Mouse (Mus musculus): ENCODE results near the gene Kdm5b. TPM values are rescaled to one million over a fixed set of nuclear protein-coding genes. Genes with fewer than 3 reads are reported as not detected.

Kdm5b gene
- polyA plus RNA-seq, 2 experiments = 38.1 to 83.5 TPM

GRCm38 (mm10) chr1:134614988-134615387, 55.0 kb downstream of the Kdm5b start:
- H3K9ac ChIP-seq (ENCODE audit: low read depth, low read length, severe bottlenecking) = no peak overlapping the region
- 93% methylated on average over 2 of the region's 2 CpGs for WGBS
- TF ChIP-seq POLR2A (IDR thresholded peaks at IDR 0.05; ENCODE audit: borderline replicate concordance, extremely low read depth, insufficient read depth, insufficient read length) = no peak

GRCm38 (mm10) chr1:134617656-134618055, 57.7 kb downstream of the Kdm5b start:
- H3K4me2 ChIP-seq (replicated peaks; ENCODE audit: low read depth, low read length, severe bottlenecking) = no peak overlapping the region
- no peak overlapping the region for H3K27ac ChIP-seq (replicated peaks; ENCODE audit: low read depth, low read length)
- no peaks in the 10 kb centered on the region for H3K9me3 ChIP-seq (ENCODE audit: control insufficient read depth, low read length)
- DNase-seq (ENCODE audit: low spot score) (no peak), ATAC-seq (ENCODE audit: low FRiP score, low read depth) (no peak)
- peaks cover 88% of the 10 kb centered on the region for H3K36me3 ChIP-seq (ENCODE audit: control insufficient read depth, insufficient read depth, low read length)
- no peaks in the 10 kb centered on the region for H3K27me3 ChIP-seq (ENCODE audit: control insufficient read depth, insufficient read depth, low read length)
- H3K9ac ChIP-seq (ENCODE audit: low read depth, low read length, severe bottlenecking) = no peak overlapping the region
- no peak for TF ChIP-seq POLR2A (IDR thresholded peaks at IDR 0.05; ENCODE audit: borderline replicate concordance, extremely low read depth, insufficient read depth, insufficient read length)
- H3K4me3 ChIP-seq (replicated peaks; ENCODE audit: low read length) = no peak overlapping the region
- H3K4me1 ChIP-seq (ENCODE audit: control insufficient read depth, insufficient read depth, low read length) = no peaks in the 10 kb centered on the region
- whole genome bisulfite sequencing = 87% methylated on average over 9 of the region's 9 CpGs

More at GRCm38 (mm10) chr1:134614988-134615387, 55.0 kb downstream of the Kdm5b start:
- DNase-seq (ENCODE audit: low spot score) (no peak), ATAC-seq (ENCODE audit: low FRiP score, low read depth) (no peak)
- Histone ChIP-seq H3K4me3 (replicated peaks; ENCODE audit: low read length) (no peak overlapping the region), H3K27ac (replicated peaks; ENCODE audit: low read depth, low read length) (no peak overlapping the region), H3K36me3 (ENCODE audit: control insufficient read depth, insufficient read depth, low read length) (peaks cover 84% of the 10 kb centered on the region), H3K4me2 (replicated peaks; ENCODE audit: low read depth, low read length, severe bottlenecking) (no peak overlapping the region), H3K27me3 (ENCODE audit: control insufficient read depth, insufficient read depth, low read length) (no peaks in the 10 kb centered on the region), H3K4me1 (ENCODE audit: control insufficient read depth, insufficient read depth, low read length) (no peaks in the 10 kb centered on the region), H3K9me3 (ENCODE audit: control insufficient read depth, low read length) (no peaks in the 10 kb centered on the region)

GRCm38 (mm10) chr1:134625325-134625724, 65.4 kb downstream of the Kdm5b start:
- TF ChIP-seq POLR2A (IDR thresholded peaks at IDR 0.05; ENCODE audit: borderline replicate concordance, extremely low read depth, insufficient read depth, insufficient read length) = no peak
- DNase-seq (ENCODE audit: low spot score) (no peak), ATAC-seq (ENCODE audit: low FRiP score, low read depth) (no peak)
- WGBS = 98% methylated on average over 4 of the region's 4 CpGs
- H3K36me3 ChIP-seq (ENCODE audit: control insufficient read depth, insufficient read depth, low read length) = peaks cover 96% of the 10 kb centered on the region
- no peak overlapping the region for H3K9ac ChIP-seq (ENCODE audit: low read depth, low read length, severe bottlenecking)
- no peak overlapping the region for H3K4me3 ChIP-seq (replicated peaks; ENCODE audit: low read length)
- no peaks in the 10 kb centered on the region for H3K4me1 ChIP-seq (ENCODE audit: control insufficient read depth, insufficient read depth, low read length)
- no peaks in the 10 kb centered on the region for H3K27me3 ChIP-seq (ENCODE audit: control insufficient read depth, insufficient read depth, low read length)
- H3K4me2 ChIP-seq (replicated peaks; ENCODE audit: low read depth, low read length, severe bottlenecking) = no peak overlapping the region
- no peak overlapping the region for H3K27ac ChIP-seq (replicated peaks; ENCODE audit: low read depth, low read length)
- no peaks in the 10 kb centered on the region for H3K9me3 ChIP-seq (ENCODE audit: control insufficient read depth, low read length)

- WGBS = 96% methylated on average over 10 of the region's 10 CpGs
- no peak overlapping the region for H3K4me3 ChIP-seq (replicated peaks; ENCODE audit: low read length)
- DNase-seq (ENCODE audit: low spot score) (no peak), ATAC-seq (ENCODE audit: low FRiP score, low read depth) (no peak)
- TF ChIP-seq POLR2A (IDR thresholded peaks at IDR 0.05; ENCODE audit: borderline replicate concordance, extremely low read depth, insufficient read depth, insufficient read length) = no peak
- H3K36me3 ChIP-seq (ENCODE audit: control insufficient read depth, insufficient read depth, low read length) = peaks cover 98% of the 10 kb centered on the region
- no peaks in the 10 kb centered on the region for H3K27me3 ChIP-seq (ENCODE audit: control insufficient read depth, insufficient read depth, low read length)
- no peak overlapping the region for H3K27ac ChIP-seq (replicated peaks; ENCODE audit: low read depth, low read length)
- no peak overlapping the region for H3K9ac ChIP-seq (ENCODE audit: low read depth, low read length, severe bottlenecking)
- no peaks in the 10 kb centered on the region for H3K4me1 ChIP-seq (ENCODE audit: control insufficient read depth, insufficient read depth, low read length)
- no peak overlapping the region for H3K4me2 ChIP-seq (replicated peaks; ENCODE audit: low read depth, low read length, severe bottlenecking)
- no peaks in the 10 kb centered on the region for H3K9me3 ChIP-seq (ENCODE audit: control insufficient read depth, low read length)
Measured at GRCm38 (mm10) chr1:134629455-134629854, 69.5 kb downstream of the Kdm5b start.

- H3K9me3 ChIP-seq (ENCODE audit: control insufficient read depth, low read length) = no peaks in the 10 kb centered on the region
- 77% methylated on average over 7 of the region's 7 CpGs for WGBS
- no peak overlapping the region for H3K27ac ChIP-seq (replicated peaks; ENCODE audit: low read depth, low read length)
- H3K36me3 ChIP-seq (ENCODE audit: control insufficient read depth, insufficient read depth, low read length) = peaks cover 49% of the 10 kb centered on the region
- no peaks in the 10 kb centered on the region for H3K27me3 ChIP-seq (ENCODE audit: control insufficient read depth, insufficient read depth, low read length)
- DNase-seq (ENCODE audit: low spot score) (no peak), ATAC-seq (ENCODE audit: low FRiP score, low read depth) (no peak)
- H3K9ac ChIP-seq (ENCODE audit: low read depth, low read length, severe bottlenecking) = no peak overlapping the region
- no peak for TF ChIP-seq POLR2A (IDR thresholded peaks at IDR 0.05; ENCODE audit: borderline replicate concordance, extremely low read depth, insufficient read depth, insufficient read length)
- no peak overlapping the region for H3K4me3 ChIP-seq (replicated peaks; ENCODE audit: low read length)
- H3K4me2 ChIP-seq (replicated peaks; ENCODE audit: low read depth, low read length, severe bottlenecking) = no peak overlapping the region
- H3K4me1 ChIP-seq (ENCODE audit: control insufficient read depth, insufficient read depth, low read length) = peaks cover 7% of the 10 kb centered on the region
Measured at GRCm38 (mm10) chr1:134634296-134634695, 74.3 kb downstream of the Kdm5b start.

- no peak overlapping the region for H3K4me3 ChIP-seq (replicated peaks; ENCODE audit: low read length)
- no peak overlapping the region for H3K4me2 ChIP-seq (replicated peaks; ENCODE audit: low read depth, low read length, severe bottlenecking)
- no peaks in the 10 kb centered on the region for H3K9me3 ChIP-seq (ENCODE audit: control insufficient read depth, low read length)
- DNase-seq (ENCODE audit: low spot score) = no peak
- WGBS = 79% methylated on average over 3 of the region's 3 CpGs
- ATAC-seq (ENCODE audit: low FRiP score, low read depth) = no peak
- H3K36me3 ChIP-seq (ENCODE audit: control insufficient read depth, insufficient read depth, low read length) = peaks cover 30% of the 10 kb centered on the region
- no peak overlapping the region for H3K27ac ChIP-seq (replicated peaks; ENCODE audit: low read depth, low read length)
- no peaks in the 10 kb centered on the region for H3K27me3 ChIP-seq (ENCODE audit: control insufficient read depth, insufficient read depth, low read length)
- no peak for TF ChIP-seq POLR2A (IDR thresholded peaks at IDR 0.05; ENCODE audit: borderline replicate concordance, extremely low read depth, insufficient read depth, insufficient read length)
- no peak overlapping the region for H3K9ac ChIP-seq (ENCODE audit: low read depth, low read length, severe bottlenecking)
- peaks cover 7% of the 10 kb centered on the region for H3K4me1 ChIP-seq (ENCODE audit: control insufficient read depth, insufficient read depth, low read length)
Measured at GRCm38 (mm10) chr1:134636245-134636644, 76.3 kb downstream of the Kdm5b start.
